Mouse (Mus musculus) right cerebral cortex, postnatal 14 days (tissue): ENCODE results near the gene Pfkfb4.

Experiments
- DNase-seq: peaks from one replicate; pipeline ENCODE4 v3.0.0; 2022

The Pfkfb4 gene

GRCm38 (mm10) chr9:108991428-108992084 lies at the start of gene Pfkfb4:
Pfkfb4 (plus strand) TSS chr9:108991778.
- DNase-seq, result peak; percentile 83

- DNase-seq, result no peak
Measured at GRCm38 (mm10) chr9:108945111-108945510, 46.5 kb upstream of the Pfkfb4 start.

GRCm38 (mm10) chr9:108945608-108946007 lies 46.0 kb upstream of the Pfkfb4 start:
- no peak for DNase-seq

DNA sequence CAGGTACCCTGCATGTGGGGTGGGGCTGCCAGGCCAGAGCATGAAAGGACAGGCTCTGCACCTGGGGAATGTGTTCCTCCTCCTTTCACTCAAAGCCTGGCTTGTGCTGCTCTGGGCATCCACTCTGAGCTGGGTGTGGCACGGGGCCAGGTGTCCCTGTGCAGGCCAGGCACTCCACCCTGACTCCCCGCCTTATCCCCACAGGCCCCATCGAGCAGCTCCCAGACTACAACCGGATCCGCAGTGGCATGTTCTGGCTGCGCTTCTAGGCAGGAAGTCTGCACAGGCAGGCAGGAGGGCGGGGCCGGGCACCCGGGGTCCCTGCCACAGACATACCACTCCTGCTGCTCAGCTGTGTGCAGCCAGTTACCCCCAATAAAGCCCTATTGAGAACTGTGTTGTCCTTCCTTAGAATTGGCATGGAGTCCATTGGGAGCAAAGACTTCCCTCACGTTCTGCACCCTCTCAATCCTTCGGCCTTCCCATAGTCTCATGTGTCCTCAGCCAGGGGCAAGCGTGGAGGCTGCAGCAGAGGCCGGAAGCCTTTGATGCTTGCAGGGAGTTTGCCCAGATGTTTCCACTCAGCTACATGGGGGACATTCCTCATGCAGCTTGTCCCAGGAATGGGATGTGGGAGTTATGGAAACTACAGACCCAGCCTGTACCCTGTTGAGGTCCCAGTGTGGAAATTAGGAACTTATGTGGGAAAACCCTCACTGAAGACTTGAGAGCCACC lies 42.2 kb upstream of the Pfkfb4 start:
- DNase-seq, result no peak

GRCm38 (mm10) chr9:108949967-108950728 lies 41.4 kb upstream of the Pfkfb4 start:
- no peak for DNase-seq

GRCm38 (mm10) chr9:108953081-108953636 lies 38.4 kb upstream of the Pfkfb4 start, which contains the start of gene Col7a1:
Col7a1 (plus strand) TSS chr9:108953586.
- DNase-seq, result no peak

DNA sequence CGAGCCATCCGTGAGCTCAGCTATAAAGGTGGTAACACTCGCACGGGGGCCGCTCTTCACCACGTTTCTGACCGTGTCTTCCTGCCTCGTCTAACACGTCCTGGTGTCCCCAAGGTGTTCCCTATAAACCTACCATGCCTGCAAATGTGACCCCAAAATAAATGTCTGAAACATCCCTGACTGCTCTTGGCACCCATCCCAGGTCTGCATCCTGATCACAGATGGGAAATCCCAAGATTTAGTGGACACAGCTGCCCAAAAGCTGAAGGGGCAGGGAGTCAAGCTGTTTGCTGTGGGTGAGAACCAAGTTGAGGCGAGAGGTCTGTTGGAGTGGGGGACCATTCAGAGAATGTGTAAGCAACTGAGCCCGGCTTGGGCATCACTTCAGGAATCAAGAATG lies 36.3 kb upstream of the Pfkfb4 start:
- DNase-seq, result no peak

GRCm38 (mm10) chr9:108955846-108956245 lies 35.7 kb upstream of the Pfkfb4 start:
- DNase-seq, result no peak

GRCm38 (mm10) chr9:108963577-108963976 lies 28.0 kb upstream of the Pfkfb4 start:
- no peak for DNase-seq

DNA sequence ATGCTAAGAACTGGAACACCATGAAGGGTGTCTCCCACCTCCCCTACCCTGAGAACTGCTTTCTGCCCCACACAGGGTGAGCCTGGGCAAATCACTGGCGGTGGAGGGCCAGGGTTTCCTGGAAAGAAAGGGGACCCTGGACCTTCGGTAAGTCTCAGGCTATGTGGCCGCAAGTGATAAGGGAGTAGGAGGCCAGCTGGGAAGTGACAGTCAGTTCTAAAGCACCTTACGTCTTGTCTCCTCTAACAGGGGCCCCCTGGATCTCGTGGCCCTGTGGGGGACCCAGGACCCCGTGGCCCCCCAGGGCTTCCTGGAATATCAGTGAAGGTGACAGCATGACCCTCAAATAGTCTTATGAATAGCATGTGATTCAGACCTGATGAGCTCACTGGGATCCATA lies 27.2 kb upstream of the Pfkfb4 start:
- DNase-seq, result no peak

GRCm38 (mm10) chr9:108970623-108971022 lies 21.0 kb upstream of the Pfkfb4 start:
- DNase-seq, result no peak

DNA sequence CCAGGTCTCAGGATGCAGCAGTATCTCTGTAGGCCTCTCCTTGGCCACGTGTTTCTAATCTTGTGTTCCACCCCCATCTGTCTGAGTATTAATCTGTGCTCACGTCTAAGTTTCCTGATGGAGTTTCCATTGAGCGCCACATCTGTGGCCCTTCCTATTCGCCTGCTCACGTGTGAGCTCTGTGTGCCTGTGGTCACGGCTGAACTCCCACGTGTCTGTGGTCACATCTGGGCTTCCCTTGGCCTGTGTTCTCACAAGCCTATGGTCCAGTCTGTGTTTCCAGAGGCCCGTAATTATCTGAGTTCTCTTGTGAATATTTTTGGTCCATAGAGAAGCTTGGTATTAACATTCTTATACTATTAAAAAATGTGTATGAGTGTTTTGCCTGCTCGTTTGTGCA lies 15.1 kb upstream of the Pfkfb4 start:
- DNase-seq, result no peak

GRCm38 (mm10) chr9:108977966-108978365 lies 13.6 kb upstream of the Pfkfb4 start:
- no peak for DNase-seq

DNA sequence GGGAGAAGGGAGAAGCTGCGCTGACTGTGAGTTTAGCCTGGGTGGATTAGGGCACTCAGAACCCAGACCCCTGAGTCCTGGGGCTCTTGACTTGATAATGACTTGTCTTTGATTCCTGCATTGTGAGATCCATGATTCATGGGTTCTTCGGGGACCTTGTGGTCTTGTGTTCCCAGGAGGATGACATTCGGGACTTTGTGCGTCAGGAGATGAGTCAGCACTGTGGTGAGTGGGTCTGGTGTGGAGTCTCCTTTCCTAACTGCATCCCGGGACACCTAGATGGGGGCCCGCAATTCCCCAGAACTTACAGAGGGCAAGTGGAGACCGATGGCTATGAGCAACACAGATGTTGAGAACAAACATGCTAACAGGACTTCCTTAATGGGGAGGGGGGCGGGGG lies 9.1 kb upstream of the Pfkfb4 start:
- DNase-seq, result no peak

DNA sequence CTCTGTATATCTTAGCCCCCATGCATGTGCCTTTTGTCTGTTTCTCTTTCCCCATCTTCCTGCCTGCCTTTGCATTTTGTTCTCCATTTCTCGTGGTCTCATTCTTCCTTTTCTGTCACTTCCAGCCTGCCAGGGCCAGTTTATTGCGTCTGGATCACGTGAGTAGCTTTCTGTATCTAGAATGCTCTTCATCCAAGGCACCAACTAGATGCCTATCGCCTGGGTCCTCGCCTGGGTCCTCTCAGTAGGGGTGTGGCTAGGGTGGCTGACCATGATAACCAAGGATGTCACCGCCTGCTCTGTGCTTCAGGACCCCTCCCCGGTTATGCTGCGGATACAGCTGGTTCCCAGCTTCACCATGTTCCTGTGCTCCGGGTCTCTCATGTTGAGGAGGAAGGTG lies 8.4 kb upstream of the Pfkfb4 start:
- DNase-seq, result no peak

GRCm38 (mm10) chr9:108985710-108986109 lies 5.9 kb upstream of the Pfkfb4 start, which contains the start of gene Ucn2:
Ucn2 (plus strand) TSS chr9:108986010.
- DNase-seq, result no peak

DNA sequence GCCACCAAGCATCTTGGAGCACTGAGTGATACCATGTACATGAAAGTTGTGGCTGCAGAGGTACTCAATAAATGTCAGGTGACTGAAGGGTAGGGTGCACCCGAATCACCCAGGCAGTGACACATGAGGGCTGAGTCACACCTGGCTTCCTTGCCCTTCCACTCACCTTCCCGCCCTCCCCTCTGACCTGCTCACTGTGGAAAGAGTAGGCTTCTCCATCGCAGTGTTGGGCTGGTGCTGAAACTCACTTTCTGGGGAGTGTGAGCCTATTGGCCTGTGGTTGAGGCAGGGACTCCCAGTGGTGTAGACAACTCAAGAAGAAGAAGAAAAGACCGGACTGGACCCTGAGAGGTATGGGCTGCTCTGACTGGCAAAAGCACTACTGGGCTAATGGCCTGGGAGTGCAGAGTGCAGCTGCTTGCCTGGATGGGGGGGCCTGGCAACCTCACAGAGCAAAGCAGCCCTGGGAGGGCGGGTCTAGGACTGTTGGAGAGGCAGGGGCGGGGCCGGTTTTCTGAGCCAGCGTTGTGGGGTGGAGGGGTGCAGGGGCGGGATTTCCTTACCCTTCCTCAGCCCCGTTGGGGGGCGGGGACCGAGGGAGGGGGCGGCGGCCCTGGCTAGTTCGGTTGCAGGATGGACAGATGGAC lies 3.8 kb upstream of the Pfkfb4 start:
- peak; percentile 30 for DNase-seq

DNA sequence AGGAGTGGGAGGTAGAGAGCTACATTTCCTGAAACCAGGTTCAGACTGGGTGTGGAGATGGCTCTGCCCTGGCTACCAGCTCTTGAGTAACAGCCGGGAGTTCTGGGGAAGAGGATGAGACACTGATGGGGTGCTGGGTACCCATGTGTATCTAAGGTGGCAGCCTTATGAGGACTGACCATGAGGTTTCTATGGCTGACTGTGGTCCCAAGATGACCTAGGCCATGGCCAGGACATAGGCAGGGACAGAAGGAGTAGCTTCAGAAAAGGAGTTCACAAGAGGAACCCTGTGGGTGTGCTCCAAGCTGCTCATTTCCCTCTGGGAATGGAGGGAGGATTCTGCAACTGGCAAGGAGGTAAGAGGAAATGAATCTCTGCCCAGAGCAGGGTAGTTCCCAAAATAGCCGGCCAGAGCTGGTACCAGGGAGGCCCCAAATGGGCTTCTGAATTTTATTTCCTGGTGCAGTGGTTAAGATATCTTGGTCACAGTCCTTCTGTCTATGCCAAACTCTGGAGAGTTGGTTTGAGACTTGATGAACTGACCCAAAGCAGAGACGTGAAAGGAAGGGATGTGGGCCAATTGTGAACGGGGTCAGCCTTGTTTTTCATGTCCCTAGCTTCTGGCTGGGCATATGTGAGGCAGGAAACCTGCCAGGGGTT lies 1.6 kb upstream of the Pfkfb4 start:
- DNase-seq, result no peak

DNA sequence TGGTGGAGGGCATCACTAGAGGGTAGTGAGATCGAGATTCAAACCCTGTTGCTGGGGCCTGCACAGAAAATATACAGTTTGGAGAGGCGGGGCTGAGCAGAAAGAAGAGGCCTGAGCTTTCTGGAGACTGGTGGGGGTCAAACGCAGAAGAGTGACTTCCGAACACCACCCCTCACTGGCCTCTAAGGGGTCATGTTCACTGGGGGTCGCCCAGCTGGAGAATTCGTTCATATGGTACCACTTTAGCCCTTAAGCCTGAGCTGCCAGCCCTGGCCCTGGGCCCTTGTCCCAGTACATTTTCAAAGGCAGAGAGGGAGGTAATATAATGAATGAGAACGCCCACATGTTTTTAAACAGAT lies 1.1 kb upstream of the Pfkfb4 start:
- no peak for DNase-seq

DNA sequence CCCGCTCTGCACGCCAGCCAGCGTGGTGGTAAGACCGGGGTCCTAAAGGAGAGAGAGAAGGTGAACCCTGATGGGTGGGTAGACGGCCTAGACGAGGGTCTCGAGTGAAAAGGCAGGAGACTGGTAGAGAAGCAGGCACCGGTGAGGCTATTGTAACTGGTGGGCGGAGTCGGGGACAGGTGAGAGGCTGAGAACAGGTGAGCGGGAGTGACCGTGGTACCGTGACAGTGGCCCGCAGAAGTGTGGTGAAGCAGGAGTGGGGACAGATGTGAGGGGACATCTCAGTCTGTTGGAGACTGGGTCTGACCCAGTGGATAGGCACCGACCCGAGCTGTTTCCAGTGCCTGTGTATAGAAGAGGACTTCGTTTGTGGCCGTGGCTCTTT lies 499 bp downstream of the Pfkfb4 start:
- DNase-seq, result no peak

GRCm38 (mm10) chr9:108992620-108993361 lies 1.2 kb downstream of the Pfkfb4 start:
- no peak for DNase-seq

- DNase-seq, result no peak
Measured at GRCm38 (mm10) chr9:108996411-108996810, 4.8 kb downstream of the Pfkfb4 start.
